Mouse (Mus musculus) neural tube, embryonic 13.5 days (tissue): ENCODE results near the gene Pdzrn3. TPM values are rescaled to one million over a fixed set of nuclear protein-coding genes. Genes with fewer than 3 reads are reported as not detected.
A peak's percentile ranks its signal among the peaks of the same experiment; 100 is the strongest.

Experiments used
- ATAC-seq: fragments of 200-750 bp; cut with Nextera tagmentation; 2 replicates; pipeline ENCODE4 v1.8.0; 2017; ENCODE audit warnings: low read depth, mild to moderate bottlenecking, moderate TSS enrichment, moderate library complexity
- H3K27ac ChIP-seq: fragments of 300-500 bp; sonication (generic); replicated peaks from 2 replicates; pipeline ENCODE4 v1.5.1; 2015; ENCODE audit warnings: moderate library complexity, mild to moderate bottlenecking, inconsistent platforms
- H3K27me3 ChIP-seq: fragments of 300-500 bp; sonication (generic); 2 replicates; pipeline ENCODE4 v1.6.1; 2015; ENCODE audit warnings: mild to moderate bottlenecking, inconsistent platforms
- H3K36me3 ChIP-seq: fragments of 300-500 bp; sonication (generic); 2 replicates; pipeline ENCODE4 v1.6.1; 2015; ENCODE audit warnings: mild to moderate bottlenecking, inconsistent platforms
- H3K4me1 ChIP-seq: fragments of 300-500 bp; sonication (generic); replicated peaks from 2 replicates; pipeline ENCODE4 v1.6.1; 2015; ENCODE audit warnings: inconsistent platforms
- H3K4me2 ChIP-seq: fragments of 300-500 bp; sonication (generic); 2 replicates; pipeline ENCODE4 v1.6.1; 2015; ENCODE audit warnings: inconsistent platforms, mild to moderate bottlenecking, moderate library complexity
- H3K4me3 ChIP-seq: fragments of 300-500 bp; sonication (generic); 2 replicates; pipeline ENCODE4 v1.5.1; 2015; ENCODE audit warnings: mild to moderate bottlenecking, inconsistent platforms
- H3K9ac ChIP-seq: fragments of 300-500 bp; sonication (generic); 2 replicates; pipeline ENCODE4 v1.6.1; 2015; ENCODE audit warnings: moderate library complexity, mild to moderate bottlenecking, inconsistent platforms
- H3K9me3 ChIP-seq: fragments of 300-500 bp; sonication (generic); 2 replicates; pipeline ENCODE4 v1.6.1; 2016; ENCODE audit warnings: inconsistent platforms
- WGBS: fragments of 180-500 bp; shearing (Covaris S2); methylation state at CpG from one replicate; pipeline ENCODE4 v1.1.7; 2015; 5-methylcytosine and 5-hydroxymethylcytosine counted together
- polyA plus RNA-seq: library from polyadenylated mRNA; unstranded; fragments of >200 nt; fragmentation: Nextera tagmentation; extraction: Ambion mirVana; gene quantifications from 2 replicates; pipeline ENCODE4 v1.2.1, GENCODE M21; 2015

The Pdzrn3 gene
- polyA plus RNA-seq, 1 experiment from 2014 or later, result 25.5 TPM

GRCm38 (mm10) chr6:101234349-101234748 is 143.3 kb downstream of the Pdzrn3 start:
- Histone ChIP-seq H3K4me1 (peaks cover 61% of the 10 kb centered on the region), H3K4me3 (no peak overlapping the region), H3K9me3 (no peaks in the 10 kb centered on the region), H3K27ac (peak overlapping the region; percentile 69; the same call in 1 of the 2 replicates), H3K27me3 (no peaks in the 10 kb centered on the region), H3K4me2 (no peak overlapping the region), H3K36me3 (no peaks in the 10 kb centered on the region), H3K9ac (no peak overlapping the region)
- no peak for ATAC-seq
- 12% methylated on average over 10 of the region's 10 CpGs for WGBS

GRCm38 (mm10) chr6:101233680-101234079 is 144.0 kb downstream of the Pdzrn3 start:
- no peak overlapping the region for H3K4me2 ChIP-seq
- 18% methylated on average over 6 of the region's 6 CpGs for WGBS
- ATAC-seq, result peak; percentile 71
- H3K4me3 ChIP-seq, result no peak overlapping the region
- peaks cover 68% of the 10 kb centered on the region for H3K4me1 ChIP-seq
- no peaks in the 10 kb centered on the region for H3K9me3 ChIP-seq
- H3K27me3 ChIP-seq, result no peaks in the 10 kb centered on the region
- H3K36me3 ChIP-seq, result no peaks in the 10 kb centered on the region
- H3K9ac ChIP-seq, result no peak overlapping the region
- peak overlapping the region; percentile 69 for H3K27ac ChIP-seq

GRCm38 (mm10) chr6:101227294-101227855 is 150.3 kb downstream of the Pdzrn3 start:
- no peaks in the 10 kb centered on the region for H3K36me3 ChIP-seq
- H3K9ac ChIP-seq, result no peak overlapping the region
- peak overlapping the region; percentile 70 for H3K27ac ChIP-seq
- no peak for ATAC-seq
- WGBS, result 26% methylated on average over 8 of the region's 8 CpGs
- peaks cover 47% of the 10 kb centered on the region for H3K4me1 ChIP-seq
- no peak overlapping the region for H3K4me3 ChIP-seq
- H3K27me3 ChIP-seq, result no peaks in the 10 kb centered on the region
- no peaks in the 10 kb centered on the region for H3K9me3 ChIP-seq
- no peak overlapping the region for H3K4me2 ChIP-seq

- H3K9me3 ChIP-seq, result no peaks in the 10 kb centered on the region
- H3K27me3 ChIP-seq, result no peaks in the 10 kb centered on the region
- no peak overlapping the region for H3K4me2 ChIP-seq
- no peaks in the 10 kb centered on the region for H3K36me3 ChIP-seq
- no peak overlapping the region for H3K9ac ChIP-seq
- no peak for ATAC-seq
- H3K27ac ChIP-seq, result no peak overlapping the region
- 78% methylated on average over 3 of the region's 3 CpGs for WGBS
- H3K4me3 ChIP-seq, result no peak overlapping the region
- H3K4me1 ChIP-seq, result peaks cover 25% of the 10 kb centered on the region
These were observed 157.4 kb downstream of the Pdzrn3 start for GRCm38 (mm10) chr6:101220307-101220706.

GRCm38 (mm10) chr6:101219004-101219403 is 158.7 kb downstream of the Pdzrn3 start:
- peaks cover 22% of the 10 kb centered on the region; the same call in 1 of the 2 replicates for H3K4me1 ChIP-seq
- H3K36me3 ChIP-seq, result no peaks in the 10 kb centered on the region
- no peak overlapping the region for H3K4me2 ChIP-seq
- H3K27ac ChIP-seq, result no peak overlapping the region
- H3K4me3 ChIP-seq, result no peak overlapping the region
- no peaks in the 10 kb centered on the region for H3K27me3 ChIP-seq
- no peak for ATAC-seq
- no peak overlapping the region for H3K9ac ChIP-seq
- H3K9me3 ChIP-seq, result no peaks in the 10 kb centered on the region
- 93% methylated on average over 3 of the region's 3 CpGs for WGBS

- Histone ChIP-seq H3K27me3 (no peaks in the 10 kb centered on the region), H3K27ac (no peak overlapping the region), H3K36me3 (no peaks in the 10 kb centered on the region), H3K9ac (no peak overlapping the region), H3K4me1 (peaks cover 17% of the 10 kb centered on the region; the same call in 1 of the 2 replicates), H3K4me3 (no peak overlapping the region), H3K4me2 (no peak overlapping the region), H3K9me3 (no peaks in the 10 kb centered on the region)
- WGBS, result 71% methylated on average over 4 of the region's 4 CpGs
- no peak for ATAC-seq
These were observed 159.5 kb downstream of the Pdzrn3 start for GRCm38 (mm10) chr6:101218197-101218596.

- no peaks in the 10 kb centered on the region for H3K36me3 ChIP-seq
- no peaks in the 10 kb centered on the region for H3K27me3 ChIP-seq
- H3K4me2 ChIP-seq, result no peak overlapping the region
- H3K4me1 ChIP-seq, result peaks cover 17% of the 10 kb centered on the region; the same call in 1 of the 2 replicates
- ATAC-seq, result no peak
- H3K9me3 ChIP-seq, result no peaks in the 10 kb centered on the region
- no peak overlapping the region for H3K9ac ChIP-seq
- no peak overlapping the region for H3K4me3 ChIP-seq
- H3K27ac ChIP-seq, result no peak overlapping the region
- 60% methylated on average over 6 of the region's 6 CpGs for whole genome bisulfite sequencing
These were observed 159.9 kb downstream of the Pdzrn3 start for GRCm38 (mm10) chr6:101217756-101218155.

GRCm38 (mm10) chr6:101215436-101215791 is 162.3 kb downstream of the Pdzrn3 start:
- 56% methylated on average over 16 of the region's 16 CpGs for WGBS
- no peak for ATAC-seq
- no peaks in the 10 kb centered on the region for H3K9me3 ChIP-seq
- H3K36me3 ChIP-seq, result no peaks in the 10 kb centered on the region
- peak overlapping the region; percentile 9; the same call in 1 of the 2 replicates for H3K27ac ChIP-seq
- peaks cover 17% of the 10 kb centered on the region; the same call in 1 of the 2 replicates for H3K4me1 ChIP-seq
- no peak overlapping the region for H3K4me2 ChIP-seq
- no peak overlapping the region for H3K9ac ChIP-seq
- no peak overlapping the region for H3K4me3 ChIP-seq
- H3K27me3 ChIP-seq, result no peaks in the 10 kb centered on the region

GRCm38 (mm10) chr6:101214734-101215435 is 162.8 kb downstream of the Pdzrn3 start:
- Histone ChIP-seq H3K27me3 (no peaks in the 10 kb centered on the region), H3K9me3 (no peaks in the 10 kb centered on the region), H3K4me1 (peaks cover 17% of the 10 kb centered on the region; the same call in 1 of the 2 replicates), H3K9ac (no peak overlapping the region), H3K27ac (peak overlapping the region; percentile 9; the same call in 1 of the 2 replicates), H3K4me2 (no peak overlapping the region), H3K4me3 (no peak overlapping the region), H3K36me3 (no peaks in the 10 kb centered on the region)
- no peak for ATAC-seq
- WGBS, result 63% methylated on average over 8 of the region's 8 CpGs

- Histone ChIP-seq H3K9ac (no peak overlapping the region), H3K36me3 (no peaks in the 10 kb centered on the region), H3K4me2 (no peak overlapping the region), H3K27me3 (no peaks in the 10 kb centered on the region), H3K4me3 (no peak overlapping the region), H3K9me3 (no peaks in the 10 kb centered on the region), H3K27ac (no peak overlapping the region), H3K4me1 (peaks cover 11% of the 10 kb centered on the region; the same call in 1 of the 2 replicates)
- ATAC-seq, result no peak
- 75% methylated on average over 5 of the region's 5 CpGs for WGBS
These were observed 164.6 kb downstream of the Pdzrn3 start for GRCm38 (mm10) chr6:101213066-101213465.

GRCm38 (mm10) chr6:101212086-101212485 is 165.6 kb downstream of the Pdzrn3 start:
- Histone ChIP-seq H3K4me2 (no peak overlapping the region), H3K4me3 (no peak overlapping the region), H3K9me3 (no peaks in the 10 kb centered on the region), H3K9ac (no peak overlapping the region), H3K27ac (0 out of 2 replicates have a peak overlapping the region, but pooled peaks have one; percentile 13), H3K36me3 (no peaks in the 10 kb centered on the region), H3K27me3 (no peaks in the 10 kb centered on the region), H3K4me1 (peaks cover 11% of the 10 kb centered on the region; the same call in 1 of the 2 replicates)
- WGBS, result 94% methylated on average over 6 of the region's 6 CpGs
- no peak for ATAC-seq

GRCm38 (mm10) chr6:101211361-101211841 is 166.3 kb downstream of the Pdzrn3 start:
- WGBS, result 78% methylated on average over 8 of the region's 8 CpGs
- H3K9me3 ChIP-seq, result no peaks in the 10 kb centered on the region
- H3K4me3 ChIP-seq, result no peak overlapping the region
- no peaks in the 10 kb centered on the region for H3K36me3 ChIP-seq
- no peaks in the 10 kb centered on the region for H3K27me3 ChIP-seq
- 0 out of 2 replicates have a peak overlapping the region, but pooled peaks have one; percentile 13 for H3K27ac ChIP-seq
- peak; percentile 74 for ATAC-seq
- no peak overlapping the region for H3K9ac ChIP-seq
- H3K4me1 ChIP-seq, result peaks cover 11% of the 10 kb centered on the region; the same call in 1 of the 2 replicates
- no peak overlapping the region for H3K4me2 ChIP-seq
